Mouse (Mus musculus) MEL (cell line): ENCODE results near the gene Gm20721. TPM values are rescaled to one million over a fixed set of nuclear protein-coding genes. Genes with fewer than 3 reads are reported as not detected.

ENCODE experiments used
- DNase-seq: peaks from one replicate; pipeline ENCODE4 v3.0.0; 2011; ENCODE audit warnings: low read depth, low spot score
- H3K27ac ChIP-seq: 2 replicates; pipeline ENCODE4 v1.5.1; 2012; ENCODE audit warnings: low read depth, mild to moderate bottlenecking, control low read depth, low read length, moderate library complexity; ENCODE audit not compliant: control insufficient read depth
- H3K27me3 ChIP-seq, 2 experiments: fragments of 150-350 bp in 1 of 2; sonication (generic) in 1 of 2; 2 replicates each; pipeline ENCODE4 v1.6.1; 2012; ENCODE audit warnings: low read length in 2 of 2, mild to moderate bottlenecking in 2 of 2, improper control_type of control experiment in 1 of 2, moderate library complexity in 1 of 2; ENCODE audit not compliant: insufficient read depth in 2 of 2, control insufficient read depth in 1 of 2
- H3K36me3 ChIP-seq, 2 experiments: 2 replicates each; pipeline ENCODE4 v1.6.1; 2012 to 2014; ENCODE audit warnings: low read length in 2 of 2, improper control_type of control experiment in 1 of 2, inconsistent platforms in 1 of 2, mild to moderate bottlenecking in 1 of 2; ENCODE audit not compliant: insufficient read depth in 2 of 2, control insufficient read depth in 1 of 2
- H3K4me1 ChIP-seq, 2 experiments: fragments of 150-350 bp in 1 of 2; sonication (generic) in 1 of 2; 2 replicates each; pipeline ENCODE4 v1.6.1; 2012; ENCODE audit warnings: low read length in 2 of 2, improper control_type of control experiment in 1 of 2, mild to moderate bottlenecking in 1 of 2; ENCODE audit not compliant: insufficient read depth in 2 of 2, control insufficient read depth in 1 of 2
- H3K4me3 ChIP-seq, 2 experiments: fragments of 150-350 bp in 1 of 2; sonication (generic) in 1 of 2; 2 replicates each; pipeline ENCODE4 v1.5.1; 2012; ENCODE audit warnings: low read depth in 2 of 2, low read length in 2 of 2, mild to moderate bottlenecking in 2 of 2, moderate library complexity in 2 of 2, control low read depth in 1 of 2, improper control_type of control experiment in 1 of 2; ENCODE audit not compliant: control insufficient read depth in 1 of 2, insufficient read depth in 1 of 2
- H3K79me2 ChIP-seq: 2 replicates; pipeline ENCODE4 v1.6.1; 2012; ENCODE audit warnings: mild to moderate bottlenecking, low read length, moderate library complexity; ENCODE audit not compliant: control insufficient read depth, poor library complexity, insufficient read depth
- H3K9ac ChIP-seq: 2 replicates; pipeline ENCODE4 v1.6.1; 2012; ENCODE audit warnings: low read depth, mild to moderate bottlenecking, control low read depth, low read length, moderate library complexity; ENCODE audit not compliant: control insufficient read depth, poor library complexity, severe bottlenecking
- H3K9me3 ChIP-seq: fragments of 150-350 bp; sonication (generic); replicated peaks from 2 replicates; pipeline ENCODE4 v1.6.1; 2012; ENCODE audit warnings: mild to moderate bottlenecking, low read length, improper control_type of control experiment, moderate library complexity; ENCODE audit not compliant: insufficient read depth
- CHD1 ChIP-seq: IDR thresholded peaks from 2 replicates; pipeline ENCODE4 v1.6.1; 2012; ENCODE audit warnings: low read depth, mild to moderate bottlenecking, inconsistent platforms, low read length, improper control_type of control experiment
- CTCF ChIP-seq, 3 experiments: IDR thresholded peaks in 2 of 3; conservative IDR thresholded peaks in 1 of 3; 2 replicates each; pipeline ENCODE4 v1.5.1; 2011 to 2012; ENCODE audit warnings: low read length in 3 of 3, low read depth in 2 of 3, mild to moderate bottlenecking in 2 of 3, improper control_type of control experiment in 1 of 3, inconsistent platforms in 1 of 3, mixed read lengths in 1 of 3, moderate library complexity in 1 of 3; ENCODE audit not compliant: control insufficient read depth in 1 of 3, insufficient read depth in 1 of 3, poor library complexity in 1 of 3, severe bottlenecking in 1 of 3
- E2F4 ChIP-seq: IDR thresholded peaks from 2 replicates; pipeline ENCODE4 v1.6.1; 2011; ENCODE audit warnings: low read depth, low read length, improper control_type of control experiment, borderline replicate concordance
- ELF1 ChIP-seq: IDR thresholded peaks from 2 replicates; pipeline ENCODE4 v1.6.1; 2014; ENCODE audit warnings: low read depth, mild to moderate bottlenecking, inconsistent platforms, low read length, improper control_type of control experiment, moderate library complexity
- ETS1 ChIP-seq: IDR thresholded peaks from 2 replicates; pipeline ENCODE4 v1.6.1; 2012; ENCODE audit warnings: low read depth, mild to moderate bottlenecking, inconsistent platforms, low read length, improper control_type of control experiment, moderate library complexity
- GATA1 ChIP-seq: IDR thresholded peaks from 2 replicates; pipeline ENCODE4 v1.6.1; 2011; ENCODE audit warnings: low read depth, low read length, improper control_type of control experiment
- HCFC1 ChIP-seq: IDR thresholded peaks from 2 replicates; pipeline ENCODE4 v1.6.1; 2012; ENCODE audit warnings: low read depth, mild to moderate bottlenecking, inconsistent platforms, low read length, improper control_type of control experiment, moderate library complexity
- MAFK ChIP-seq: IDR thresholded peaks from 2 replicates; pipeline ENCODE4 v1.6.1; 2011; ENCODE audit warnings: low read depth, mild to moderate bottlenecking, low read length, improper control_type of control experiment, borderline replicate concordance
- MYC ChIP-seq: IDR thresholded peaks from 2 replicates; pipeline ENCODE4 v1.6.1; 2011; ENCODE audit warnings: low read depth, mild to moderate bottlenecking, low read length, improper control_type of control experiment, moderate library complexity
- POLR2A ChIP-seq, 2 experiments: IDR thresholded peaks; 2 replicates each; pipeline ENCODE4 v1.6.1; 2011 to 2012; ENCODE audit warnings: low read length in 2 of 2, mild to moderate bottlenecking in 2 of 2, control low read depth in 1 of 2, improper control_type of control experiment in 1 of 2, low read depth in 1 of 2, moderate library complexity in 1 of 2; ENCODE audit not compliant: control insufficient read depth in 1 of 2, insufficient read depth in 1 of 2, poor library complexity in 1 of 2
- RAD21 ChIP-seq: IDR thresholded peaks from 2 replicates; pipeline ENCODE4 v1.6.1; 2011; ENCODE audit warnings: mild to moderate bottlenecking, low read depth, low read length, improper control_type of control experiment
- TBP ChIP-seq: IDR thresholded peaks from 2 replicates; pipeline ENCODE4 v1.8.0; 2011; ENCODE audit warnings: low read depth, low read length, improper control_type of control experiment
- TCF12 ChIP-seq: IDR thresholded peaks from 2 replicates; pipeline ENCODE4 v1.6.1; 2014; ENCODE audit warnings: low read depth, mild to moderate bottlenecking, inconsistent platforms, low read length, improper control_type of control experiment, moderate library complexity
- USF1 ChIP-seq: IDR thresholded peaks from 2 replicates; pipeline ENCODE4 v1.6.1; 2014; ENCODE audit warnings: low read depth, mild to moderate bottlenecking, inconsistent platforms, low read length, improper control_type of control experiment, moderate library complexity
- USF2 ChIP-seq, 2 experiments: IDR thresholded peaks; 2 replicates each; pipeline ENCODE4 v1.6.1; 2011 to 2012; ENCODE audit warnings: improper control_type of control experiment in 2 of 2, low read length in 2 of 2, borderline replicate concordance in 1 of 2, inconsistent platforms in 1 of 2, low read depth in 1 of 2, mild to moderate bottlenecking in 1 of 2; ENCODE audit not compliant: insufficient read depth in 1 of 2
- polyA plus RNA-seq, 2 experiments: library from polyadenylated mRNA; stranded (reverse) in 1 of 2; unstranded in 1 of 2; fragments of >175 nt in 1 of 2; fragments of >200 nt in 1 of 2; gene quantifications; 2 replicates each; pipeline versions ENCODE4 v1.2.1 to v1.2.4; 2012; ENCODE audit warnings: low replicate concordance in 2 of 2, low read depth in 1 of 2; ENCODE audit not compliant: insufficient read length in 2 of 2, insufficient read depth in 1 of 2, missing spikeins in 1 of 2
- total RNA-seq: library from RNA; depleted of rRNA; stranded (reverse); fragments of 300-350 nt; gene quantifications from 2 replicates; pipeline ENCODE4 v1.2.3, GENCODE M21; 2012

The Gm20721 gene
- total and polyA plus RNA-seq, 3 experiments = 34.2 to 171 TPM; not detected in 1

GRCm38 (mm10) chr2:174392554-174392953 is 46.0 kb upstream of the Gm20721 start:
- Histone ChIP-seq H3K9ac (no peak overlapping the region), H3K27ac (no peak overlapping the region), H3K27me3 (peaks cover 1% of the 10 kb centered on the region in 2 experiments; a peak in 2 of 4 replicates), H3K9me3 (no peaks in the 10 kb centered on the region), H3K79me2 (no peaks in the 10 kb centered on the region), H3K4me3 (no peak overlapping the region), H3K4me1 (no peaks in the 10 kb centered on the region), H3K36me3 (no peaks in the 10 kb centered on the region)
- no peak for DNase-seq
- TF ChIP-seq MAFK (no peak), HCFC1 (no peak), USF1 (no peak), POLR2A (IDR thresholded peaks at IDR 0.05; ENCODE audit: control insufficient read depth in 1 of 2, insufficient read depth in 1 of 2, low read depth in 1 of 2, low read length in 2 of 2, poor library complexity in 1 of 2) (no peak), RAD21 (no peak), ELF1 (no peak), CTCF (IDR thresholded peaks at IDR 0.05 in 2 of 3, conservative IDR thresholded peaks at IDR 0.05 in 1 of 3; ENCODE audit: control insufficient read depth in 1 of 3, insufficient read depth in 1 of 3, low read depth in 2 of 3, low read length in 3 of 3, poor library complexity in 1 of 3, severe bottlenecking in 1 of 3) (no peak), TBP (no peak), GATA1 (no peak), CHD1 (no peak), USF2 (IDR thresholded peaks at IDR 0.05; ENCODE audit: borderline replicate concordance in 1 of 2, insufficient read depth in 1 of 2, low read depth in 1 of 2, low read length in 2 of 2) (no peak)

GRCm38 (mm10) chr2:174391936-174392335 is 45.4 kb upstream of the Gm20721 start:
- no peaks in the 10 kb centered on the region for H3K4me1 ChIP-seq
- H3K9me3 ChIP-seq = no peaks in the 10 kb centered on the region
- TF ChIP-seq ETS1 = no peak
- TF ChIP-seq MYC = no peak
- TF ChIP-seq E2F4 = no peak
- no peak for TF ChIP-seq CHD1
- TF ChIP-seq TCF12 = no peak
- H3K79me2 ChIP-seq = no peaks in the 10 kb centered on the region
- H3K27me3 ChIP-seq = peaks cover 1% of the 10 kb centered on the region in 2 experiments; a peak in 2 of 4 replicates
- no peaks in the 10 kb centered on the region for H3K36me3 ChIP-seq
- no peak overlapping the region for H3K4me3 ChIP-seq
- H3K27ac ChIP-seq = no peak overlapping the region
- no peak overlapping the region for H3K9ac ChIP-seq
- no peak for DNase-seq

DNA sequence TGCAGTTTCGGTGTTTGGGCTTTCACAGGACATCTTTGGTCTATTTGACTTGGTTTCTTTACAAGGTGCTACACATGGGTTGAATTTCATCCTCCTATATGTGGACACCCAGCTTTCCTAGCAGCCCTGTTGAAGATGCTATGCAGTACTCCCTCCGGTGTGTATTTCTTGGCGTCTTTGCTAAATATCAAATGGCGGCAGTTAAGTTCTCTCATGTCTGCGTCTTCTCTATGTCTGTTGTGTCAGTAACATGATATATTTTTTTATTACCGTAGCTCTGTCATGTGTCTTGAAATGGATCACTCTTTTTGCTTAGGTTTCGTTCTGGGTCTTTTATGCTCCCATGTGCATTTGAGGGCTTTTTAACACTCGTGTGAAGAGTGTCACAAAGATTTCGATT is 34.5 kb upstream of the Gm20721 start:
- Histone ChIP-seq H3K4me3 (no peak overlapping the region), H3K79me2 (no peaks in the 10 kb centered on the region), H3K4me1 (no peaks in the 10 kb centered on the region), H3K9ac (no peak overlapping the region), H3K27ac (no peak overlapping the region), H3K36me3 (no peaks in the 10 kb centered on the region), H3K27me3 (peaks cover 0 to 2% of the 10 kb centered on the region in 2 experiments; a peak in 3 of 4 replicates), H3K9me3 (no peaks in the 10 kb centered on the region)
- DNase-seq = no peak
- TF ChIP-seq POLR2A (IDR thresholded peaks at IDR 0.05; ENCODE audit: control insufficient read depth in 1 of 2, insufficient read depth in 1 of 2, low read depth in 1 of 2, low read length in 2 of 2, poor library complexity in 1 of 2) (no peak), USF2 (IDR thresholded peaks at IDR 0.05; ENCODE audit: borderline replicate concordance in 1 of 2, insufficient read depth in 1 of 2, low read depth in 1 of 2, low read length in 2 of 2) (no peak), ETS1 (no peak), ELF1 (no peak), HCFC1 (no peak)
